Mouse (Mus musculus): ENCODE results near the gene Art3. TPM values are rescaled to one million over a fixed set of nuclear protein-coding genes. Genes with fewer than 3 reads are reported as not detected.

Art3 gene
- polyA plus RNA-seq, 1 experiment from 2014 or later: 46.5 TPM

DNA sequence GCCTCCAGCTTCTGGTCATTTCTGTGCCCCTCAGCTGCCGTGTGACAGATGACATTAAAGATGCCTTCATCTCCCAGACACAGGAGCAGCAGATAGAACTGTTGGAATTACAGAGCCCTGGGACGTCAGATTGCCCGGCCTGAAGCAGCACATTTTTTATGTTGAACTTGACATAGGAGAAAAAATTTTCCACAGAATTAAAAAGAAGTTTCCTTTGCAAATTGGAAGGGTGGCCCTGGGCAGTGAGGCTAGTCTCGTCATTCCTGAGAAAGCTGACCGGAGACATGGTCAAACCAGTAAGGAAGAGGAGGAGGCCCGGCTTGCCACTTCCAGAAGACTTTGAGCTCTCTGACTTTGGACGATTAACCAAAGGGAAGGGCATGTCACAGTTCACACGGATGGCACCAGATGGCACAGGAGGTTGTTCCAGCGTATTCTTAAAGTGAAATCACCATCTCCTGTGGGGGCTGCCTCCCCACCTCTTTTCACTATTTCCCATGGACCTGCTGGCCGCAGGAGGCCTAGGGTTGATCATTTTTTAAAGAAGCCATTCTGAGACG is 33.6 kb downstream of the Art3 start:
- TF ChIP-seq EP300 (IDR thresholded peaks at IDR 0.05): no peak
- no peak for TF ChIP-seq CTCF (IDR thresholded peaks at IDR 0.05)
- Histone ChIP-seq H3K36me3 (ENCODE audit: insufficient read depth, low read length) (no peaks in the 10 kb centered on the region), H3K4me1 (ENCODE audit: insufficient read depth, low read depth, low read length) (no peaks in the 10 kb centered on the region), H3K9ac (replicated peaks; ENCODE audit: low read depth) (no peak overlapping the region), H3K4me3 (ENCODE audit: low read depth, low read length) (no peak overlapping the region), H3K27ac (ENCODE audit: low read length) (no peak overlapping the region), H3K4me2 (replicated peaks; ENCODE audit: low read depth, low read length) (no peak overlapping the region), H3K9me3 (ENCODE audit: low read length) (no peaks in the 10 kb centered on the region), H3K27me3 (replicated peaks; ENCODE audit: insufficient read depth, low read length) (no peaks in the 10 kb centered on the region)
- DNase-seq (ENCODE audit: low spot score) (no peak), ATAC-seq (no peak)
- WGBS: 72% methylated on average over 11 of the region's 11 CpGs

DNA sequence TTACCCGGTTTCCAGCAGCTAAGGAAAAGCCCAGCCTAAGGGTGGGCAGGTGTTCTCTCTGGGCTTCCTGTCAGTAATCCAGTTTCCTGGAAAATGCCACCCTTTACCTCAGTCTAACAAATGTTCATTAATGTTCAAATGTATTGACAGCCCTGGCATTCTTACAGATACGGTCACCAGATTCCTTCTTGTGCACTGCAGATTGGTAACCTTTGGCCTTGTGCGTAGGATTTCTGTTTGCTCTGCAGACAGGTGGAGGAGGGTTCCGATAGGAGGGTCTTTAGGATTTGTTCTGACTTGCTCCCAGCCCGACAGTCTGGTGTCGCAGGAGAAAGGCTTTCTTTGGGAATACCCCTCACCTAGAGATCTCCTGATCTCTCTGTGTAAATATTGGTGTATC is 34.9 kb downstream of the Art3 start:
- WGBS: 45% methylated on average over 6 of the region's 6 CpGs
- Histone ChIP-seq H3K9ac (replicated peaks; ENCODE audit: low read depth) (no peak overlapping the region), H3K27ac (ENCODE audit: low read length) (no peak overlapping the region), H3K4me1 (ENCODE audit: insufficient read depth, low read depth, low read length) (no peaks in the 10 kb centered on the region), H3K9me3 (ENCODE audit: low read length) (no peaks in the 10 kb centered on the region), H3K4me3 (ENCODE audit: low read depth, low read length) (no peak overlapping the region), H3K4me2 (replicated peaks; ENCODE audit: low read depth, low read length) (no peak overlapping the region), H3K36me3 (ENCODE audit: insufficient read depth, low read length) (no peaks in the 10 kb centered on the region), H3K27me3 (replicated peaks; ENCODE audit: insufficient read depth, low read length) (no peaks in the 10 kb centered on the region)
- ATAC-seq (no peak), DNase-seq (ENCODE audit: low spot score) (no peak)
- no peak for TF ChIP-seq CTCF (IDR thresholded peaks at IDR 0.05)
- TF ChIP-seq EP300 (IDR thresholded peaks at IDR 0.05): no peak

DNA sequence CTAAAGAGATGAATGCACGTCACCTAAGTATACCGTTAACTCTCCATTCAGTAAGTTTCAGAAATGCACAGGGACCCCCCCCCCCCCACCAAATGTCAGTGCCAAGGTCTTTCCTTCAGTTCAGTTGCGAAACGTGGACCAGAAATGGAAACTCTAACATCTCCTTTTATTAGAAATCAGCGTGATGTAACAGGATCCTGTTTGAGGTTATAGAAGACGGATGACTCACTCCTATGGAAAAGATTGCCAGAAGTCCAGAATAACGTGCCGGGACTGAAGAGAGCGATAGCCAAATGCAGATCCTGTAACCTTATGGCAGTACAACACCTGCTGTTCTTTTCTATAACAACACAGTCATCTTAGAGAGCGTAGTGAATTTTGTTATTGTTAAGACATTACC is 36.8 kb downstream of the Art3 start:
- DNase-seq (ENCODE audit: low spot score): peak; percentile 69
- peak; percentile 40 for ATAC-seq
- no peaks in the 10 kb centered on the region for H3K27me3 ChIP-seq (replicated peaks; ENCODE audit: insufficient read depth, low read length)
- H3K9me3 ChIP-seq (ENCODE audit: low read length): no peaks in the 10 kb centered on the region
- H3K9ac ChIP-seq (replicated peaks; ENCODE audit: low read depth): no peak overlapping the region
- H3K27ac ChIP-seq (ENCODE audit: low read length): no peak overlapping the region
- H3K4me3 ChIP-seq (ENCODE audit: low read depth, low read length): no peak overlapping the region
- no peak overlapping the region for H3K4me2 ChIP-seq (replicated peaks; ENCODE audit: low read depth, low read length)
- WGBS: 47% methylated on average over 10 of the region's 10 CpGs
- H3K4me1 ChIP-seq (ENCODE audit: insufficient read depth, low read depth, low read length): no peaks in the 10 kb centered on the region
- no peak for TF ChIP-seq CTCF (IDR thresholded peaks at IDR 0.05)
- no peak for TF ChIP-seq EP300 (IDR thresholded peaks at IDR 0.05)
- H3K36me3 ChIP-seq (ENCODE audit: insufficient read depth, low read length): no peaks in the 10 kb centered on the region

DNA sequence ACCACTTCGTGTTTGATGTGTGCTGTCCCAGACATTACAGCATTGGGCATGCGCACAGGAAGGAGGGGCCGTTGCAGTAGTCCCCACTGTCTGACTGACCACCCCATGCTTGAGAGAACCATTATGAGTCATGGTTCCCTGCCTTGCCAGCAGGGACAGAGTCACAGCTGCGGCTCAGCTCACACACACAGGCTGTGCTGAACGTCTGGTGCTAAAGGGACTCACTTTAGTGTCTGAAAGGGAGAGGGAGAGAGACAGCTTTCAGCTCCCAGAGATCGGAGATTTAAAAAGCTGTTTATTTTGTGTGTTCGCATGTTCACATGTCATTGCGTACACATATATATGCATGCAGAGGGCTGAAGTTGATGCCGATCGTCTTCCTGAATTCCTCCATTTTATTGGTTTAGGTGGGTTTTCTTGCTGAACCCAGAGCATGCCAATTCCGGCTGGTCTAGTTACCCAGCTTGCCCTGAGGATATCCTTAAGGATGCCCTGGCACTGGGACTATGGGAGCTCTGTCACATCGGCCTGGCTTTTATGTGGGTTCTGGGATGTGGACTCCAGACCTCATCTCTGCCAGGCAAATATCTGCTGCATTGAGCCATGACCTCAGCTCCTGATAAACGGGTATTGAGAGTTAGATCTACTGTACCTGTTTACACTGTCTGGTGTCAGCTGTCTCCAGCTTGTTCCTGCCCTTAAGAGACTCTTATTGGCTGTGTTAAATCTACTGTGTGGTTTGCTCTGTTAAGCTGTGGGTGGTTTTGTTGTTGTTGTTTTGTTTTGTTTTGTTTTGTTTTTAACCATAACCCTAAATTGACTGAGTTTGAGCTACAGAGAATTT is 37.7 kb downstream of the Art3 start:
- H3K4me3 ChIP-seq (ENCODE audit: low read depth, low read length): no peak overlapping the region
- no peaks in the 10 kb centered on the region for H3K36me3 ChIP-seq (ENCODE audit: insufficient read depth, low read length)
- 53% methylated on average over 13 of the region's 13 CpGs for WGBS
- H3K9me3 ChIP-seq (ENCODE audit: low read length): no peaks in the 10 kb centered on the region
- H3K27me3 ChIP-seq (replicated peaks; ENCODE audit: insufficient read depth, low read length): no peaks in the 10 kb centered on the region
- TF ChIP-seq EP300 (IDR thresholded peaks at IDR 0.05) (no peak), CTCF (IDR thresholded peaks at IDR 0.05) (peak; percentile 41)
- ATAC-seq (peak; percentile 94), DNase-seq (ENCODE audit: low spot score) (peak; percentile 67)
- no peaks in the 10 kb centered on the region for H3K4me1 ChIP-seq (ENCODE audit: insufficient read depth, low read depth, low read length)
- H3K27ac ChIP-seq (ENCODE audit: low read length): no peak overlapping the region
- H3K9ac ChIP-seq (replicated peaks; ENCODE audit: low read depth): no peak overlapping the region
- no peak overlapping the region for H3K4me2 ChIP-seq (replicated peaks; ENCODE audit: low read depth, low read length)

DNA sequence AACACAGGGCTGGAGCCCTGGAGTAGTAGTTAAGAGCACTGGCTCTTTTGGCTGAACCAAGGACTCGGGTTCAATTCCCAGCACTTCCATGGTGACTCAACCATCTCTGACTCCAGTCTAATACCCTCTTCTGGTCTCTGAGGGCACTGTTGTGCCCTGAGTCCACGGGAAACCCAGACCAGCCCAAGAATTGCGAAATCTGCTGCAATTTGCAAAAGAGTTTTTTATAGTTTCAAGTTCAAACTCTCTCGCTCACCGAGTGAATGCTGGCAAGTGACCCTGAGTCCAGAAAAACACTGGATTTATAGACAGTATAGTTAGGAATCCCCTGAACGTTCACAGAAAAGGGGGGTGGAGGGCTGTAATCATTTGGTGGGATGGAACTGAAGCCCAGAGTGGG is 38.8 kb downstream of the Art3 start:
- no peak for TF ChIP-seq EP300 (IDR thresholded peaks at IDR 0.05)
- TF ChIP-seq CTCF (IDR thresholded peaks at IDR 0.05): no peak
- DNase-seq (ENCODE audit: low spot score) (no peak), ATAC-seq (no peak)
- no peak overlapping the region for H3K4me2 ChIP-seq (replicated peaks; ENCODE audit: low read depth, low read length)
- no peak overlapping the region for H3K9ac ChIP-seq (replicated peaks; ENCODE audit: low read depth)
- H3K4me1 ChIP-seq (ENCODE audit: insufficient read depth, low read depth, low read length): no peaks in the 10 kb centered on the region
- H3K9me3 ChIP-seq (ENCODE audit: low read length): no peaks in the 10 kb centered on the region
- no peak overlapping the region for H3K4me3 ChIP-seq (ENCODE audit: low read depth, low read length)
- 60% methylated on average over 6 of the region's 6 CpGs for WGBS
- H3K27me3 ChIP-seq (replicated peaks; ENCODE audit: insufficient read depth, low read length): no peaks in the 10 kb centered on the region
- H3K36me3 ChIP-seq (ENCODE audit: insufficient read depth, low read length): no peaks in the 10 kb centered on the region
- no peak overlapping the region for H3K27ac ChIP-seq (ENCODE audit: low read length)

DNA sequence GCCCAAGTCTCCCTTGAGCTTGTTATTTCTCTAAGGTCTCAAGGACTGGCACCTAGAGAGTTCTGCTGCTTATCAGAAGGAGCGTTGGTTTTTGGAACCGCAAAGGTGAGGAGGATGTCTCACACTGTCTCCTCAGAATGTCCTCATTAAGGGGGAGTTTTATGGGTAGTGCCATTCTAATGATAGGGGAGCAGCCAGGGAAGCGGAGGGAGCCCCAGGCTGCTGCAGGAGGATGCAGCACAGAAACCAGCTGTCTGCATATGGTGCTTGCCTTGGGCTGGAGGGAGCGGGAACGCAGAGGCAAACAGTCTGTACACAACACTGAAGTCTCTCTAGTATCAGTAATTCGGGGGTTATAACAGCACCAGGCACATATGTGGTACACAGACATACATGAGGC is 39.3 kb downstream of the Art3 start:
- WGBS: 87% methylated on average over 6 of the region's 6 CpGs
- H3K4me2 ChIP-seq (replicated peaks; ENCODE audit: low read depth, low read length): no peak overlapping the region

More for the DNA sequence above, 39.3 kb downstream of the Art3 start:
- Histone ChIP-seq H3K4me3 (ENCODE audit: low read depth, low read length) (no peak overlapping the region), H3K4me1 (ENCODE audit: insufficient read depth, low read depth, low read length) (no peaks in the 10 kb centered on the region), H3K27ac (ENCODE audit: low read length) (no peak overlapping the region), H3K9me3 (ENCODE audit: low read length) (no peaks in the 10 kb centered on the region), H3K36me3 (ENCODE audit: insufficient read depth, low read length) (no peaks in the 10 kb centered on the region), H3K27me3 (replicated peaks; ENCODE audit: insufficient read depth, low read length) (no peaks in the 10 kb centered on the region), H3K9ac (replicated peaks; ENCODE audit: low read depth) (no peak overlapping the region)
- ATAC-seq (no peak), DNase-seq (ENCODE audit: low spot score) (no peak)
- TF ChIP-seq EP300 (IDR thresholded peaks at IDR 0.05): no peak
- TF ChIP-seq CTCF (IDR thresholded peaks at IDR 0.05): no peak
